ENCODE assay signal across 27 mouse cellular contexts in the genomic region with DNA sequence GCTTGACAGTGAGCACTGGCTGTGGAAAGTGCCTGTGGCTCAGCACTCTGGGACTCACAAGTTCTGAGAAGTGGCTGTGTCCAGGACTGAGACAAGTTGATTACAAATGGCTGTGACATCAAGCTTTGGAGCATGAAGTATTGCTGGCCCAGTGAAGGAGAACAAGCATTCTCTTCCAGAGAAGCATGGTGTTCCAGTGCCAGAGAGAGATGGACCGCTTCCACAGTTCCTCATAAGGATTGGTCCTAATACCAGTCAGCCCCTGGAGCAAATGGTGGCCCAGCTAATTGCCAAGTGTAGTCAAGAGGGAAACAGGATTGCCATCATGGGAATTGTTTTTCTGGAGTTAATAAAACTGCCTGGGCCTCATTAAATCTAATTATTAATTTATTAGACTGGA. TPM values are rescaled to one million over a fixed set of nuclear protein-coding genes. Genes with fewer than 3 reads are reported as not detected.
A peak's percentile ranks its signal among the peaks of the same experiment; 100 is the strongest.
DNase-seq lines count a peak whose midpoint lies in the region; ATAC-seq and TF ChIP-seq lines count a peak whose summit lies in the region.
"Had no signal": no experiment of that assay in that cellular context is flagged by ENCODE, and none has a peak within 500 bp of the region (broad histone marks: within the 10 kb centered on the region; RNA-seq: fewer than 3 reads in every experiment).

No protein-coding gene starts in this region.

- no peaks in the 10 kb centered on the region for H3K9me3 ChIP-seq in midbrain, embryonic 10.5 days (replicated peaks)
- no peaks in the 10 kb centered on the region for H3K9me3 ChIP-seq in midbrain, postnatal 0 days (ENCODE audit: low read length)
- H3K9me3 ChIP-seq: heart, embryonic 15.5 days; kidney, embryonic 15.5 days; liver, embryonic 15.5 days; lung, embryonic 15.5 days; megakaryocyte, embryonic 14.5 days; neural tube, embryonic 13.5 days had no signal

- no peak overlapping the region for H3K4me2 ChIP-seq in midbrain, postnatal 0 days (ENCODE audit: low read depth, low read length, poor library complexity, severe bottlenecking)
- H3K4me2 ChIP-seq: heart, embryonic 15.5 days; kidney, embryonic 15.5 days; liver, embryonic 15.5 days; lung, embryonic 15.5 days; neural tube, embryonic 13.5 days had no signal

- 88% methylated on average over 1 of the region's 1 CpGs for WGBS in midbrain, embryonic 10.5 days
- 84% methylated on average over 1 of the region's 1 CpGs for WGBS in midbrain, postnatal 0 days

- no peak overlapping the region for H3K4me3 ChIP-seq in gastrocnemius, adult 2 months
- H3K4me3 ChIP-seq in midbrain, embryonic 10.5 days, result no peak overlapping the region
- H3K4me3 ChIP-seq in midbrain, postnatal 0 days (ENCODE audit: low read depth, low read length), result no peak overlapping the region
- H3K4me3 ChIP-seq: heart, adult 2 months; heart, embryonic 15.5 days; kidney, embryonic 15.5 days; liver, embryonic 15.5 days; lung, embryonic 15.5 days; megakaryocyte, embryonic 14.5 days; myocyte; neural tube, embryonic 13.5 days had no signal

- TF ChIP-seq CTCF in gastrocnemius, adult 2 months (IDR thresholded peaks at IDR 0.05), result no peak
- TF ChIP-seq CTCF in midbrain, postnatal 0 days (IDR thresholded peaks at IDR 0.05), result no peak

- intact Hi-C loops in gastrocnemius, adult 2 months (cut with DNase I), result no loop called here
- intact Hi-C loops in gastrocnemius, postnatal 36 days (cut with DNase I), result no loop called here
- intact Hi-C loops in heart, postnatal 10 days (cut with DNase I), result no loop called here

- H3K36me3 ChIP-seq in midbrain, embryonic 10.5 days, result no peaks in the 10 kb centered on the region
- H3K36me3 ChIP-seq in midbrain, postnatal 0 days (ENCODE audit: insufficient read depth, low read length), result no peaks in the 10 kb centered on the region
- H3K36me3 ChIP-seq: heart, embryonic 15.5 days; kidney, embryonic 15.5 days; liver, embryonic 15.5 days; lung, embryonic 15.5 days; neural tube, embryonic 13.5 days had no signal

- H3K27ac ChIP-seq in gastrocnemius, adult 2 months, result peak overlapping the region; percentile 70
- H3K27ac ChIP-seq in midbrain, embryonic 10.5 days (replicated peaks), result 0 out of 2 replicates have a peak overlapping the region, but pooled peaks have one; percentile 49
- no peak overlapping the region for H3K27ac ChIP-seq in midbrain, postnatal 0 days (ENCODE audit: low read depth, low read length)
- H3K27ac ChIP-seq: heart, adult 2 months; heart, embryonic 15.5 days; kidney, embryonic 15.5 days; liver, embryonic 15.5 days; lung, embryonic 15.5 days; neural tube, embryonic 13.5 days had no signal

- DNase-seq in adrenal gland, adult (ENCODE audit: inconsistent age in 2 of 2, low spot score in 1 of 2), result peak; percentile 8 to 36
- DNase-seq in adrenal gland, postnatal 25 days, result no peak
- no peak for DNase-seq in gastrocnemius, adult 2 months
- DNase-seq in gastrocnemius, postnatal 36 days, result no peak
- no peak for DNase-seq in midbrain, embryonic 10.5 days (ENCODE audit: low spot score)
- no peak for DNase-seq in midbrain, postnatal 0 days (ENCODE audit: low spot score)
- no peak for DNase-seq in heart, postnatal 10 days
- DNase-seq: cerebellum, adult 11-12 months; forebrain, postnatal 0 days; heart, adult 2 months; kidney, adult 11 months; kidney, postnatal 4 days; layer of hippocampus, adult 9-11 months; liver; lung, postnatal 36 days; midbrain, embryonic 14.5 days; retina, postnatal 1 day; thymus, postnatal 14 days had no signal

- H3K27me3 ChIP-seq in midbrain, embryonic 10.5 days (ENCODE audit: low read depth, poor library complexity, severe bottlenecking), result 0 out of 2 replicates have a peak, but pooled peaks cover 3% of the 10 kb centered on the region
- H3K27me3 ChIP-seq in midbrain, postnatal 0 days (ENCODE audit: insufficient read depth, low read length), result no peaks in the 10 kb centered on the region
- H3K27me3 ChIP-seq: kidney, embryonic 15.5 days; lung, embryonic 15.5 days; neural tube, embryonic 13.5 days had no signal

- no peak overlapping the region for H3K9ac ChIP-seq in midbrain, postnatal 0 days (replicated peaks; ENCODE audit: low read length, poor library complexity, severe bottlenecking)
- H3K9ac ChIP-seq: forebrain, postnatal 0 days; heart, embryonic 15.5 days; kidney, embryonic 15.5 days; liver, embryonic 15.5 days; lung, embryonic 15.5 days; neural tube, embryonic 13.5 days had no signal

- peaks cover 10% of the 10 kb centered on the region; the same call in 1 of the 2 replicates for H3K4me1 ChIP-seq in midbrain, embryonic 10.5 days
- H3K4me1 ChIP-seq in midbrain, postnatal 0 days (ENCODE audit: insufficient read depth, low read length), result no peaks in the 10 kb centered on the region
- H3K4me1 ChIP-seq: liver, embryonic 15.5 days; lung, embryonic 15.5 days; megakaryocyte, embryonic 14.5 days had no signal

- ATAC-seq in midbrain, postnatal 0 days (ENCODE audit: low FRiP score), result no peak
- ATAC-seq: forebrain, postnatal 0 days; hindbrain, embryonic 16.5 days had no signal

RNA-seq across cellular contexts. Expression of gene Pdlim4, which starts 7.3 kb away (rescaled TPM):
- 20.6 and 37.9 TPM in 2 replicates for total RNA-seq in adrenal gland, postnatal 25 days (2021)
- 1 to 10 TPM; 4.7 to 7.9 TPM for total RNA-seq in gastrocnemius, adult 2 months (2021)
- 1 to 10 TPM; 6.5 TPM for total RNA-seq in gastrocnemius, postnatal 36 days (2021)
- 52.4 and 57.4 TPM in 2 replicates for polyA plus RNA-seq in midbrain, embryonic 10.5 days (2016; fragmentation: Nextera tagmentation; extraction: Ambion mirVana)
- total RNA-seq in midbrain, postnatal 0 days (2014; rRNA removed), result 19.5 and 31.7 TPM in 2 replicates
- polyA plus RNA-seq in midbrain, postnatal 0 days (2015; fragmentation: Nextera tagmentation; extraction: Ambion mirVana), result 32.8 and 35.1 TPM in 2 replicates
- total RNA-seq in heart, postnatal 10 days (2021), result 10 to 100 TPM; 23.4 to 28.2 TPM
- total RNA-seq: hematopoietic stem cell, adult 5-6 weeks had no signal

RNA-seq across cellular contexts. Expression of gene P4ha2, which starts 23.8 kb away (rescaled TPM):
- 30.0 and 36.7 TPM in 2 replicates for total RNA-seq in adrenal gland, postnatal 25 days (2021)
- 10 to 100 TPM; 27.2 to 46.2 TPM for total RNA-seq in gastrocnemius, adult 2 months (2021)
- total RNA-seq in gastrocnemius, postnatal 36 days (2021), result 10 to 100 TPM; 23.3 to 31.7 TPM
- 25.0 and 25.2 TPM in 2 replicates for polyA plus RNA-seq in midbrain, embryonic 10.5 days (2016; fragmentation: Nextera tagmentation; extraction: Ambion mirVana)
- 8.9 and 16.4 TPM in 2 replicates for total RNA-seq in midbrain, postnatal 0 days (2014; rRNA removed)
- polyA plus RNA-seq in midbrain, postnatal 0 days (2015; fragmentation: Nextera tagmentation; extraction: Ambion mirVana), result 8.6 and 8.7 TPM in 2 replicates
- total RNA-seq in heart, postnatal 10 days (2021), result 10 to 100 TPM; 36.8 to 37.0 TPM
- total RNA-seq: hematopoietic stem cell, adult 5-6 weeks had no signal

RNA-seq across cellular contexts. Expression of gene Slc22a4, which starts 48.2 kb away (rescaled TPM):
- total RNA-seq in adrenal gland, postnatal 25 days (2021), result 8.0 and 8.5 TPM in 2 replicates
- total RNA-seq in gastrocnemius, adult 2 months (2021), result 1 to 10 TPM; 1.9 to 2.6 TPM
- total RNA-seq in gastrocnemius, postnatal 36 days (2021), result 1 to 10 TPM; 2.1 to 2.8 TPM
- 1.2 and 1.3 TPM in 2 replicates for polyA plus RNA-seq in midbrain, embryonic 10.5 days (2016; fragmentation: Nextera tagmentation; extraction: Ambion mirVana)
- total RNA-seq in midbrain, postnatal 0 days (2014; rRNA removed), result 6.2 and 8.3 TPM in 2 replicates
- 7.8 and 8.7 TPM in 2 replicates for polyA plus RNA-seq in midbrain, postnatal 0 days (2015; fragmentation: Nextera tagmentation; extraction: Ambion mirVana)
- 1 to 10 TPM; 1.9 to 2.2 TPM for total RNA-seq in heart, postnatal 10 days (2021)

Comparison
In these comparisons a context has a peak if more than half of its experiments do, and no peak if none do; other contexts are left out.
1. DNase-seq: peak in adrenal gland, adult (2 of 2); none in adrenal gland, postnatal 25 days (single experiment), gastrocnemius, adult 2 months (single experiment), gastrocnemius, postnatal 36 days (0 of 2), midbrain, embryonic 10.5 days (single experiment), midbrain, postnatal 0 days (single experiment) and heart, postnatal 10 days (0 of 2).